ENCODE assay signal across 24 mouse cellular contexts in genomic region chr17:63045297-63045696, GRCm38 (mm10).
A peak's percentile ranks its signal among the peaks of the same experiment; 100 is the strongest.
DNase-seq lines count a peak whose midpoint lies in the region; ATAC-seq lines count a peak whose summit lies in the region.
"Had no signal": no experiment of that assay in that cellular context is flagged by ENCODE, and none has a peak within 500 bp of the region (broad histone marks: within the 10 kb centered on the region; RNA-seq: fewer than 3 reads in every experiment).

No protein-coding gene starts in this region.

- peak; percentile 70 for DNase-seq in heart, adult 11 months
- peak; percentile 24 for DNase-seq in brain, adult 2 months (ENCODE audit: low read depth, low spot score)
- peak; percentile 35 for DNase-seq in embryo, embryonic 11 days
- no peak for DNase-seq in lung, postnatal 14 days
- no peak for DNase-seq in layer of hippocampus, adult 9-10 months (ENCODE audit: low spot score)
- DNase-seq: adrenal gland, adult 2 months; adrenal gland, postnatal 14 days; cerebellum, adult 11-12 months; cerebellum, adult 8-10 months; cerebellum, postnatal 10 days; cerebellum, postnatal 36 days; forebrain, postnatal 0 days; gastrocnemius, adult 2 months; gastrocnemius, postnatal 14 days; heart, adult 18-20 months; heart, postnatal 14 days; heart, postnatal 4 days had no signal

- H3K4me3 ChIP-seq in heart, embryonic 11.5 days (ENCODE audit: low read depth, low read length) = no peak overlapping the region
- H3K4me3 ChIP-seq: gastrocnemius, adult 2 months; heart, embryonic 13.5 days had no signal

- H3K4me1 ChIP-seq in heart, embryonic 11.5 days (ENCODE audit: control insufficient read depth, insufficient read depth, low read length) = no peaks in the 10 kb centered on the region

- no peaks in the 10 kb centered on the region for H3K27me3 ChIP-seq in heart, embryonic 11.5 days (ENCODE audit: control insufficient read depth, insufficient read depth, low read length)
- H3K27me3 ChIP-seq: heart, embryonic 13.5 days had no signal

- no peak overlapping the region for H3K4me2 ChIP-seq in heart, embryonic 11.5 days
- H3K4me2 ChIP-seq: heart, embryonic 13.5 days; hindbrain, embryonic 14.5 days had no signal

- no peaks in the 10 kb centered on the region for H3K36me3 ChIP-seq in heart, embryonic 11.5 days (ENCODE audit: control insufficient read depth, insufficient read depth, low read length)

- WGBS in heart, embryonic 11.5 days (ENCODE audit: insufficient replicate concordance) = 80% methylated on average over 13 of the region's 13 CpGs

- H3K9me3 ChIP-seq in heart, embryonic 11.5 days (replicated peaks; ENCODE audit: control insufficient read depth, low read length) = no peaks in the 10 kb centered on the region

- H3K27ac ChIP-seq in heart, embryonic 11.5 days (ENCODE audit: low read depth, low read length) = no peak overlapping the region
- H3K27ac ChIP-seq: gastrocnemius, adult 2 months; heart, embryonic 13.5 days; hindbrain, embryonic 14.5 days; hindbrain, postnatal 0 days had no signal

- no peak overlapping the region for H3K9ac ChIP-seq in heart, embryonic 11.5 days (ENCODE audit: low read depth, low read length)
- H3K9ac ChIP-seq: forebrain, postnatal 0 days; heart, embryonic 13.5 days; hindbrain, embryonic 14.5 days had no signal

- no peak for ATAC-seq in heart, embryonic 11.5 days (replicated peaks; ENCODE audit: insufficient number of reproducible peaks, low FRiP score, low TSS enrichment)
- ATAC-seq: forebrain, embryonic 14.5 days; forebrain, postnatal 0 days; hindbrain, postnatal 0 days; inflammation-experienced regulatory T-cells, adult 6 months; intestine, embryonic 16.5 days had no signal

Comparison
In these comparisons a context has a peak if more than half of its experiments do, and no peak if none do; other contexts are left out.
1. DNase-seq: peak in heart, adult 11 months (single experiment), brain, adult 2 months (single experiment) and embryo, embryonic 11 days (single experiment); none in lung, postnatal 14 days (single experiment) and layer of hippocampus, adult 9-10 months (single experiment).